Mouse (Mus musculus) limb, embryonic 14.5 days (tissue): ENCODE measurements around the gene Bod1. TPM values are rescaled to one million over a fixed set of nuclear protein-coding genes. Genes with fewer than 3 reads are reported as not detected.

ENCODE experiments used
- ATAC-seq: fragments of 200-750 bp; cut with Nextera tagmentation; 2 replicates; pipeline ENCODE4 v1.8.0; 2017; ENCODE audit warnings: low read depth, moderate number of reproducible peaks, moderate TSS enrichment; ENCODE audit not compliant: low FRiP score
- DNase-seq: peaks from one replicate; pipeline ENCODE4 v3.0.0-alpha.2; 2015; ENCODE audit warnings: low spot score
- H3K27ac ChIP-seq: fragments of 300-500 bp; sonication (generic); replicated peaks from 2 replicates; pipeline ENCODE4 v1.5.1; 2014; ENCODE audit warnings: low read depth, mild to moderate bottlenecking, low read length, moderate library complexity, mixed read lengths
- H3K27me3 ChIP-seq: fragments of 300-500 bp; sonication (generic); 2 replicates; pipeline ENCODE4 v1.6.1; 2014; ENCODE audit warnings: low read length, mixed read lengths; ENCODE audit not compliant: control insufficient read depth, insufficient read depth
- H3K36me3 ChIP-seq: fragments of 300-500 bp; sonication (generic); 2 replicates; pipeline ENCODE4 v1.6.1; 2014; ENCODE audit warnings: mild to moderate bottlenecking, low read length, moderate library complexity, mixed read lengths; ENCODE audit not compliant: control insufficient read depth, insufficient read depth
- H3K4me1 ChIP-seq: fragments of 300-500 bp; sonication (generic); 2 replicates; pipeline ENCODE4 v1.6.1; 2014; ENCODE audit warnings: antibody characterized with exemption, low read length, mixed read lengths; ENCODE audit not compliant: control insufficient read depth, insufficient read depth
- H3K4me2 ChIP-seq: fragments of 300-500 bp; sonication (generic); replicated peaks from 2 replicates; pipeline ENCODE4 v1.6.1; 2014; ENCODE audit warnings: low read depth, mild to moderate bottlenecking, low read length, moderate library complexity; ENCODE audit not compliant: severe bottlenecking
- H3K4me3 ChIP-seq: fragments of 300-500 bp; sonication (generic); replicated peaks from 2 replicates; pipeline ENCODE4 v1.5.1; 2014; ENCODE audit warnings: low read length
- H3K9ac ChIP-seq: fragments of 300-500 bp; sonication (generic); 2 replicates; pipeline ENCODE4 v1.6.1; 2014; ENCODE audit warnings: mild to moderate bottlenecking, low read depth, low read length, moderate library complexity; ENCODE audit not compliant: severe bottlenecking
- H3K9me3 ChIP-seq: fragments of 300-500 bp; sonication (generic); 2 replicates; pipeline ENCODE4 v1.6.1; 2016; ENCODE audit warnings: low read length; ENCODE audit not compliant: control insufficient read depth
- POLR2A ChIP-seq: fragments of 200-500 bp; IDR thresholded peaks from 2 replicates; pipeline ENCODE4 v1.8.0; 2012; ENCODE audit warnings: inconsistent platforms, mild to moderate bottlenecking, moderate library complexity, borderline replicate concordance; ENCODE audit not compliant: insufficient read depth, insufficient read length; ENCODE audit errors: extremely low read depth
- WGBS: fragments of 180-500 bp; shearing (Covaris S2); extraction: QIAGEN DNeasy Blood & Tissue Kit; methylation state at CpG from one replicate; pipeline ENCODE4 v1.1.7; 2014; 5-methylcytosine and 5-hydroxymethylcytosine counted together
- polyA plus RNA-seq, 2 experiments: library from polyadenylated mRNA; depleted of rRNA in 1 of 2; stranded (reverse) in 1 of 2; unstranded in 1 of 2; fragments of >200 nt; fragmentation: Nextera tagmentation in 1 of 2; extraction: Ambion mirVana in 1 of 2; gene quantifications; 2 replicates each; pipeline versions ENCODE4 v1.2.1 to v1.2.3; 2012 to 2014

The Bod1 gene
- polyA plus RNA-seq, 2 experiments, result 125 to 128 TPM

DNA sequence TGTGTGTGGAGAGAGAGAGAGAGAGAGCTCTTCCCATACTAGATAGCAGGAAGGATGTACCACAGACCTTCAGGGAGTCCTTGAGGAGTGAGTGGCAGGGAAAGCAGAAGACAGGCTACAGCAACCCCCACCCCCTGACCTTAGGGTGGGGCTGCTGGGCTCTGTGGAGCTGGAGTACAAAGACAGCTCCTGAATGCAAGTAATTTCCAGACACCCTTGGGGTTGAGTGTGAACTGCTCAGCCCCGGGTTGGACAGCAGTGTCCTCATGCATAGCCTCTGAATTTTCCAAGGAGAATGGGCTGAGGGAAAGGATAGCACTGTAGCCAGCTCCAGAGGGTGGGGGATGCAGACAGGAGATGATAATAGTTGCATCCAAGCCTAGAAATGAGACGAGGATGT is 50.9 kb downstream of the Bod1 start:
- WGBS, result 55% methylated on average over 2 of the region's 2 CpGs
- Histone ChIP-seq H3K27ac (no peak overlapping the region), H3K27me3 (no peaks in the 10 kb centered on the region), H3K9ac (no peak overlapping the region), H3K4me2 (no peak overlapping the region), H3K36me3 (no peaks in the 10 kb centered on the region), H3K4me3 (no peak overlapping the region), H3K4me1 (no peaks in the 10 kb centered on the region), H3K9me3 (no peaks in the 10 kb centered on the region)
- DNase-seq (no peak), ATAC-seq (no peak)
- TF ChIP-seq POLR2A, result no peak

DNA sequence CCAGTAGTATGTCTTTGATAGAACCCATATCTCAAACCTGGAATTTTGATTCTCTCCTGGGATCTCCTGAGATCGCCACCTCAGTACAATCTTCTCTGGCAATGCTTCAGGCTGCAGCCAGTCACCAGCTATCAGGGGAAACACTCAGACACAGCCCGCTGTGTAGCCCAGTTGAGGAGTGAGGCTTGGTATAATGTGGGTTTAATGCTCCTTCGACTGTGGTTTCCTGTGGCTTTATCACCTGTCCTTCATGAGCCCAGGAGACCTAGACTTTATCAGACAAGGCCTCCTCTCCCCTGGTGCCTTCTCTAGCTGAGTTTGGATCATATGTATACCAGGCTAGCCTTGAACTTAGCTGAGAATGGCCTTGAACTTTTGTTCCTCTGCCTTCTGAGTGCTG is 53.9 kb downstream of the Bod1 start:
- no peak for DNase-seq

DNA sequence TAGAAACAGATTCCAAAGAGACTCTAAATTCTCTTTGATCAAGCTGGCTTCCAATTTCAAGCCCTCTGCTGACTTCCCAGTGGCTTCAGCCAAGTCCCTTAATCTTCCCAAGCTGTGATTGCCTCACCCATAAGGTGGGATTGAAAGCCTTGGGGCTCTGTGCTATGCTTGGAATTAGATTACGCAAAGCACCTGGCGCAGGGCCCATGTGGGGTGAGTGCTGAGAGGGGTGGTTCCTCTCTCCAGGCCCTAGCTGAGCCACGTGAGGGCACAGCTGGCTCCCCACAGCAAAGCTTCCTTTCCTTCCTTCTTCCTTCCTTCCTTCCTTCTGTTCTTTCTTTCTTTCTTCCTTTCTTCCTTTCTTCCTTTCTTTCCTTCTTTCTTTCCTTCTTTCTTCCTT is 54.4 kb downstream of the Bod1 start:
- DNase-seq (peak; percentile 49), ATAC-seq (no peak)
- no peak overlapping the region for H3K27ac ChIP-seq
- H3K9me3 ChIP-seq, result no peaks in the 10 kb centered on the region
- no peaks in the 10 kb centered on the region for H3K4me1 ChIP-seq
- no peak overlapping the region for H3K4me3 ChIP-seq
- no peak overlapping the region for H3K4me2 ChIP-seq
- H3K27me3 ChIP-seq, result no peaks in the 10 kb centered on the region
- no peaks in the 10 kb centered on the region for H3K36me3 ChIP-seq
- H3K9ac ChIP-seq, result no peak overlapping the region
- no peak for TF ChIP-seq POLR2A
- WGBS, result 51% methylated on average over 3 of the region's 3 CpGs

More for the DNA sequence above, 53.9 kb downstream of the Bod1 start:
- ATAC-seq, result no peak
- Histone ChIP-seq H3K27ac (no peak overlapping the region), H3K4me3 (no peak overlapping the region), H3K4me1 (no peaks in the 10 kb centered on the region), H3K9ac (no peak overlapping the region), H3K4me2 (no peak overlapping the region), H3K36me3 (no peaks in the 10 kb centered on the region), H3K27me3 (no peaks in the 10 kb centered on the region), H3K9me3 (no peaks in the 10 kb centered on the region)
- TF ChIP-seq POLR2A, result no peak
- 76% methylated on average over 3 of the region's 3 CpGs for WGBS

DNA sequence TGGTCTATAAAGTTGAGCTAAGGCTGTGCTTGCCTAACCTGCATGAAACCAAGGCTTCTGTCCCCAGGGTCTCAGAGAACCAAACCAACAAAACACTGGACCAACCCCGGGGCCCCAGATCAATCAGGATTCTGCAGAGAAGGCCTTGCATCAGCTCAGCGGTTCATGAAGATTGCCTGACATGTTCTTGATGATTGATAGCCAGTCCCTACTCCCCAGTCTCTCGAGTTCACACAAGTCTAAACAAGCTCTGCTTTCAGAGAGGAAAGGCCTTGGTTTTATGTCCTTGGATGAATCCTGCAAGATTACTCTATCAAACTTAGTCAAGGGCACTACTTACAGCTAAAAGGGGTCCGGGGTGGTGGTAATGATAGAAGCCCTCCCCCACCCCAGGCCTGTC is 55.0 kb downstream of the Bod1 start:
- ATAC-seq, result no peak
- H3K4me3 ChIP-seq, result no peak overlapping the region

More for the DNA sequence above, 55.0 kb downstream of the Bod1 start:
- DNase-seq, result no peak
- Histone ChIP-seq H3K4me1 (no peaks in the 10 kb centered on the region), H3K36me3 (no peaks in the 10 kb centered on the region), H3K9ac (no peak overlapping the region), H3K27me3 (no peaks in the 10 kb centered on the region), H3K4me2 (no peak overlapping the region), H3K27ac (no peak overlapping the region), H3K9me3 (no peaks in the 10 kb centered on the region)
- WGBS, result 65% methylated on average over 4 of the region's 4 CpGs
- TF ChIP-seq POLR2A, result no peak

Other genes starting within 250 kb of the Bod1 start
- 6.5 and 7.5 TPM in 2 replicates for gene Cpeb4, start 200.3 kb upstream of the Bod1 start, polyA plus RNA-seq (2012; rRNA removed)
- 4.9 and 5.1 TPM in 2 replicates for gene Cpeb4, start 200.3 kb upstream of the Bod1 start, polyA plus RNA-seq (2014; fragmentation: Nextera tagmentation; extraction: Ambion mirVana)